Mouse (Mus musculus) megakaryocyte, embryonic 14.5 days (primary cell): ENCODE measurements around the gene Pcnp.
"Not testable (repeated sequence)": the region's sequence is repeated elsewhere in the genome, so short reads cannot be mapped to it uniquely, and the experiment has no call there.

Experiments used
- FLI1 ChIP-seq: IDR thresholded peaks from 2 replicates; pipeline ENCODE4 v1.6.1; 2012; ENCODE audit warnings: low read length, inconsistent platforms, mixed read lengths
- GATA1 ChIP-seq: IDR thresholded peaks from 3 replicates; pipeline ENCODE4 v1.6.1; 2012; ENCODE audit warnings: mixed read lengths, low read length, inconsistent platforms, borderline replicate concordance

GRCm38 (mm10) chr16:55963068-55963467 lies 66.5 kb downstream of the Pcnp start:
- TF ChIP-seq GATA1, FLI1: not testable (repeated sequence)
